Mouse (Mus musculus) telencephalon, adult 2 months (tissue): ENCODE results near the gene Lclat1.

ENCODE experiments used
- DNase-seq: peaks from one replicate; pipeline ENCODE4 v3.0.0-alpha.2; 2011; ENCODE audit warnings: low read depth, low spot score

Lclat1 gene

GRCm38 (mm10) chr17:73087045-73087910 lies 20.5 kb upstream of the Lclat1 start:
- no peak for DNase-seq

- no peak for DNase-seq
Measured at GRCm38 (mm10) chr17:73091368-73091767, 16.4 kb upstream of the Lclat1 start.

- DNase-seq, result no peak
Measured at GRCm38 (mm10) chr17:73092103-73093097, 15.4 kb upstream of the Lclat1 start.

- no peak for DNase-seq
Measured at GRCm38 (mm10) chr17:73095070-73095469, 12.7 kb upstream of the Lclat1 start.

- DNase-seq, result no peak
Measured at GRCm38 (mm10) chr17:73095585-73095984, 12.2 kb upstream of the Lclat1 start.

- DNase-seq, result no peak
Measured at GRCm38 (mm10) chr17:73096484-73096883, 11.3 kb upstream of the Lclat1 start.

GRCm38 (mm10) chr17:73098636-73099035 lies 9.1 kb upstream of the Lclat1 start:
- DNase-seq, result no peak

GRCm38 (mm10) chr17:73100396-73100795 lies 7.4 kb upstream of the Lclat1 start:
- no peak for DNase-seq

- DNase-seq, result no peak
Measured at GRCm38 (mm10) chr17:73102538-73102937, 5.2 kb upstream of the Lclat1 start.

- DNase-seq, result no peak
Measured at GRCm38 (mm10) chr17:73108170-73108887, 544 bp downstream of the Lclat1 start.

- no peak for DNase-seq
Measured at GRCm38 (mm10) chr17:73108888-73109259, 1.1 kb downstream of the Lclat1 start.

GRCm38 (mm10) chr17:73112128-73112527 lies 4.3 kb downstream of the Lclat1 start:
- no peak for DNase-seq

GRCm38 (mm10) chr17:73112601-73113000 lies 4.8 kb downstream of the Lclat1 start:
- no peak for DNase-seq

- DNase-seq, result no peak
Measured at GRCm38 (mm10) chr17:73113230-73113629, 5.4 kb downstream of the Lclat1 start.

- DNase-seq, result no peak
Measured at GRCm38 (mm10) chr17:73118134-73118533, 10.3 kb downstream of the Lclat1 start.

- DNase-seq, result no peak
Measured at GRCm38 (mm10) chr17:73118702-73119101, 10.9 kb downstream of the Lclat1 start.

GRCm38 (mm10) chr17:73119150-73119549 lies 11.4 kb downstream of the Lclat1 start:
- DNase-seq, result no peak

GRCm38 (mm10) chr17:73120545-73120944 lies 12.8 kb downstream of the Lclat1 start:
- DNase-seq, result no peak

- DNase-seq, result no peak
Measured at GRCm38 (mm10) chr17:73121726-73122125, 13.9 kb downstream of the Lclat1 start.

- no peak for DNase-seq
Measured at GRCm38 (mm10) chr17:73126349-73126748, 18.6 kb downstream of the Lclat1 start.

- DNase-seq, result no peak
Measured at GRCm38 (mm10) chr17:73126903-73127302, 19.1 kb downstream of the Lclat1 start.
